Mouse (Mus musculus) kidney, embryonic 14.5 days (tissue): ENCODE results near the gene Capn11. TPM values are rescaled to one million over a fixed set of nuclear protein-coding genes. Genes with fewer than 3 reads are reported as not detected.

ENCODE experiments used
- polyA plus RNA-seq: library from polyadenylated mRNA; unstranded; fragments of >200 nt; fragmentation: Nextera tagmentation; extraction: Ambion mirVana; gene quantifications from 2 replicates; pipeline ENCODE4 v1.2.1, GENCODE M21; 2014

The Capn11 gene
- polyA plus RNA-seq, 1 experiment from 2014 or later: not detected

Other genes with a start within 250 kb of the Capn11 start
- gene Cdc5l, start 225.6 kb downstream of the Capn11 start, polyA plus RNA-seq: 69.3 and 73.5 TPM in 2 replicates
- gene Spats1, start 183.9 kb downstream of the Capn11 start, polyA plus RNA-seq: 0.46 and 0.76 TPM in 2 replicates
- gene Aars2, start 152.5 kb downstream of the Capn11 start, polyA plus RNA-seq: 11.8 and 18.5 TPM in 2 replicates
- gene Tcte1, start 135.9 kb downstream of the Capn11 start, polyA plus RNA-seq: 0.61 and 0.70 TPM in 2 replicates
- 1.7 and 2.0 TPM in 2 replicates for gene Tmem151b, start 109.6 kb downstream of the Capn11 start, polyA plus RNA-seq
- gene Nfkbie, start 103.6 kb downstream of the Capn11 start, polyA plus RNA-seq: 3.5 and 4.8 TPM in 2 replicates
- 122 and 140 TPM in 2 replicates for gene Slc35b2, start 95.5 kb downstream of the Capn11 start, polyA plus RNA-seq
- 1,653 and 1,961 TPM in 2 replicates for gene Hsp90ab1, start 86.1 kb downstream of the Capn11 start, polyA plus RNA-seq
- 61.4 and 83.5 TPM in 2 replicates for gene Slc29a1, start 59.7 kb downstream of the Capn11 start, polyA plus RNA-seq
- gene Mymx, start 57.2 kb downstream of the Capn11 start, polyA plus RNA-seq: 4.2 and 5.1 TPM in 2 replicates
- gene Mrpl14, start 27.0 kb upstream of the Capn11 start, polyA plus RNA-seq: 154 and 192 TPM in 2 replicates
- gene Tmem63b, start 27.6 kb upstream of the Capn11 start, polyA plus RNA-seq: 23.1 and 28.0 TPM in 2 replicates
- 0.62 TPM in 1 of 2 replicates, not detected in the other for gene 1600014C23Rik, start 74.5 kb upstream of the Capn11 start, polyA plus RNA-seq